In the genomic region with DNA sequence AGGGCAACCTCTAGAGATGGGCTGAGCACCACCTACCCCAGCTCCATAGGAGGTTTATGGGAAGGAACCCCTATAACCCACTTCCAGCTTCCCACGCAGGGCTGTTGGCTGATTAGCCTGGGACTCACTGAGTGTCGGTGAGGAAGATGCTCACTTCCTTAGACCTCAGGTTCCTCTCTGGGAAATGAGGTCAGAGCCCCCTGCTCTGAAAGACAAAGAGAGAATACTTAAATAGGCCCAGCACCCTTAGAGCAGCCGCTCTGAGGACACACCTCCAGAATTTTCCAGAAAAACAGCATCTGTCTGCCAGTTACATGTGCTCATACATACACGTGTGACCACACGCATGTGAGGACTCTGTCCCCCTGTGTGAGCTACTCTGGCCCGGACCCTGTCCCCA, we compare ENCODE assay signal across 7 mouse cellular contexts. TPM values are rescaled to one million over a fixed set of nuclear protein-coding genes. Genes with fewer than 3 reads are reported as not detected.
DNase-seq lines count a peak whose midpoint lies in the region; ATAC-seq and TF ChIP-seq lines count a peak whose summit lies in the region.

No protein-coding gene starts in this region.

- H3K27ac ChIP-seq in lung, embryonic 14.5 days (ENCODE audit: low read depth), result peak overlapping the region; percentile 96
- peak overlapping the region; percentile 91 for H3K27ac ChIP-seq in forebrain, embryonic 15.5 days (replicated peaks)
- no peak overlapping the region for H3K27ac ChIP-seq in liver, embryonic 13.5 days
- H3K27ac ChIP-seq in stomach, postnatal 0 days (replicated peaks), result peak overlapping the region; percentile 90

- H3K27me3 ChIP-seq in lung, embryonic 14.5 days (ENCODE audit: insufficient read depth, low read length), result no peaks in the 10 kb centered on the region
- H3K27me3 ChIP-seq in forebrain, embryonic 15.5 days, result no peaks in the 10 kb centered on the region
- peaks cover 13% of the 10 kb centered on the region; the same call in 1 of the 2 replicates for H3K27me3 ChIP-seq in liver, embryonic 13.5 days
- H3K27me3 ChIP-seq in stomach, postnatal 0 days (ENCODE audit: control insufficient read depth, insufficient read depth, low read length), result no peaks in the 10 kb centered on the region

- TF ChIP-seq CTCF in lung, embryonic 14.5 days (IDR thresholded peaks at IDR 0.05; ENCODE audit: low read depth), result no peak
- no peak for TF ChIP-seq CTCF in stomach, postnatal 0 days (IDR thresholded peaks at IDR 0.05; ENCODE audit: low read depth)

- peak overlapping the region; percentile 44 for H3K4me2 ChIP-seq in lung, embryonic 14.5 days
- H3K4me2 ChIP-seq in forebrain, embryonic 15.5 days (replicated peaks), result peak overlapping the region; percentile 38; the same call in 1 of the 2 replicates
- H3K4me2 ChIP-seq in liver, embryonic 13.5 days, result no peak overlapping the region
- H3K4me2 ChIP-seq in stomach, postnatal 0 days (replicated peaks; ENCODE audit: low read depth), result peak overlapping the region; percentile 50

- 0 out of 2 replicates have a peak, but pooled peaks have one; percentile 1 for ATAC-seq in lung, embryonic 14.5 days (ENCODE audit: insufficient read depth)
- no peak for ATAC-seq in forebrain, embryonic 15.5 days (replicated peaks)
- ATAC-seq in liver, embryonic 13.5 days (ENCODE audit: low read depth), result no peak
- no peak for ATAC-seq in stomach, postnatal 0 days (ENCODE audit: low FRiP score, low TSS enrichment)

- H3K9me3 ChIP-seq in lung, embryonic 14.5 days (ENCODE audit: low read depth, low read length), result no peaks in the 10 kb centered on the region
- no peaks in the 10 kb centered on the region for H3K9me3 ChIP-seq in forebrain, embryonic 15.5 days
- H3K9me3 ChIP-seq in liver, embryonic 13.5 days (replicated peaks), result no peaks in the 10 kb centered on the region
- no peaks in the 10 kb centered on the region for H3K9me3 ChIP-seq in stomach, postnatal 0 days (ENCODE audit: control insufficient read depth, low read length)

- H3K9ac ChIP-seq in lung, embryonic 14.5 days, result peak overlapping the region; percentile 55
- H3K9ac ChIP-seq in forebrain, embryonic 15.5 days (replicated peaks), result peak overlapping the region; percentile 49
- peak overlapping the region; percentile 56; the same call in 1 of the 2 replicates for H3K9ac ChIP-seq in liver, embryonic 13.5 days
- H3K9ac ChIP-seq in stomach, postnatal 0 days (ENCODE audit: low read length), result peak overlapping the region; percentile 74

- 56% methylated on average over 6 of the region's 6 CpGs for WGBS in lung, embryonic 14.5 days
- WGBS in forebrain, embryonic 15.5 days, result 33% methylated on average over 6 of the region's 6 CpGs
- WGBS in liver, embryonic 13.5 days (ENCODE audit: insufficient replicate concordance), result 62% methylated on average over 6 of the region's 6 CpGs
- 76% methylated on average over 6 of the region's 6 CpGs for WGBS in stomach, postnatal 0 days

- H3K36me3 ChIP-seq in lung, embryonic 14.5 days (ENCODE audit: insufficient read depth), result no peaks in the 10 kb centered on the region
- no peaks in the 10 kb centered on the region for H3K36me3 ChIP-seq in forebrain, embryonic 15.5 days
- no peaks in the 10 kb centered on the region for H3K36me3 ChIP-seq in liver, embryonic 13.5 days
- H3K36me3 ChIP-seq in stomach, postnatal 0 days (ENCODE audit: control insufficient read depth, insufficient read depth, low read length), result no peaks in the 10 kb centered on the region

- H3K4me3 ChIP-seq in lung, embryonic 14.5 days (ENCODE audit: low read depth, low read length), result no peak overlapping the region
- H3K4me3 ChIP-seq in forebrain, embryonic 15.5 days, result no peak overlapping the region
- no peak overlapping the region for H3K4me3 ChIP-seq in liver, embryonic 13.5 days (replicated peaks)
- no peak overlapping the region for H3K4me3 ChIP-seq in stomach, postnatal 0 days (ENCODE audit: low read depth, low read length)

- no peak for TF ChIP-seq EP300 in stomach, postnatal 0 days (optimal IDR thresholded peaks at IDR 0.05)

- intact Hi-C loops in left cerebral cortex, postnatal 14 days (cut with DNase I), result no loop called here

- H3K4me1 ChIP-seq in lung, embryonic 14.5 days (ENCODE audit: insufficient read depth), result peaks cover 20% of the 10 kb centered on the region
- H3K4me1 ChIP-seq in forebrain, embryonic 15.5 days, result peaks cover 28% of the 10 kb centered on the region
- peaks cover 13% of the 10 kb centered on the region for H3K4me1 ChIP-seq in liver, embryonic 13.5 days (replicated peaks)
- peaks cover 6% of the 10 kb centered on the region for H3K4me1 ChIP-seq in stomach, postnatal 0 days (replicated peaks; ENCODE audit: control insufficient read depth, insufficient read depth)

- DNase-seq in lung, embryonic 14.5 days, result no peak
- no peak for DNase-seq in lung, postnatal 10 days
- DNase-seq in liver, embryonic 13.5 days, result no peak
- no peak for DNase-seq in stomach, postnatal 0 days (ENCODE audit: low spot score)
- DNase-seq in left cerebral cortex, postnatal 14 days (ENCODE audit: low spot score in 2 of 2), result no peak
- no peak for DNase-seq in thymus, adult 18-20 months

RNA-seq across cellular contexts. Expression of a gene that starts 1.1 kb away (rescaled TPM):
- 0.58 and 0.93 TPM in 2 replicates for polyA plus RNA-seq in lung, embryonic 14.5 days (2014; fragmentation: Nextera tagmentation; extraction: Ambion mirVana)
- polyA plus RNA-seq in forebrain, embryonic 15.5 days (2015; fragmentation: Nextera tagmentation; extraction: Ambion mirVana), result 0.34 TPM in 1 of 2 replicates, not detected in the other
- polyA plus RNA-seq in liver, embryonic 13.5 days (2015; fragmentation: Nextera tagmentation; extraction: Ambion mirVana), result 0.23 and 0.34 TPM in 2 replicates
- 111 and 135 TPM in 2 replicates for polyA plus RNA-seq in stomach, postnatal 0 days (2015; fragmentation: Nextera tagmentation; extraction: Ambion mirVana)
- not detected for total RNA-seq in left cerebral cortex, postnatal 14 days (2021)

Comparison
In these comparisons a context has a peak if more than half of its experiments do, and no peak if none do; other contexts are left out.
1. RNA of a gene that starts 1.1 kb away (polyA plus RNA-seq): 111 to 135 TPM in stomach, postnatal 0 days; 0.58 to 0.93 TPM in lung, embryonic 14.5 days, 0.34 TPM in forebrain, embryonic 15.5 days and 0.23 to 0.34 TPM in liver, embryonic 13.5 days; every median in the first group is over 10 times any median in the second.
2. Peak in every context shown above with its lines, with median percentiles within 50 percentile points of each other: H3K9ac ChIP-seq.